Mouse (Mus musculus): ENCODE data around the gene Acap3. TPM values are rescaled to one million over a fixed set of nuclear protein-coding genes. Genes with fewer than 3 reads are reported as not detected.

The Acap3 gene
- polyA plus RNA-seq, 1 experiment from 2014 or later: 18.6 TPM

- 92% methylated on average over 6 of the region's 6 CpGs for WGBS
- Histone ChIP-seq H3K9ac (replicated peaks; ENCODE audit: low read length) (no peak overlapping the region), H3K27me3 (ENCODE audit: control insufficient read depth, insufficient read depth, low read length) (no peaks in the 10 kb centered on the region), H3K27ac (replicated peaks; ENCODE audit: low read depth, low read length) (no peak overlapping the region), H3K9me3 (replicated peaks; ENCODE audit: control insufficient read depth, low read length) (no peaks in the 10 kb centered on the region), H3K4me1 (ENCODE audit: control insufficient read depth, insufficient read depth, low read length) (no peaks in the 10 kb centered on the region), H3K4me2 (ENCODE audit: low read depth, low read length) (no peak overlapping the region), H3K4me3 (ENCODE audit: low read depth, low read length) (no peak overlapping the region), H3K36me3 (replicated peaks; ENCODE audit: control insufficient read depth, insufficient read depth, low read depth, low read length) (peaks cover 9% of the 10 kb centered on the region)
- ATAC-seq (replicated peaks; ENCODE audit: insufficient number of reproducible peaks, low FRiP score, low TSS enrichment, low read depth) (no peak), DNase-seq (ENCODE audit: low spot score) (no peak)
Measured at GRCm38 (mm10) chr4:155955491-155955890, 63.9 kb downstream of the Acap3 start.

Small RNA genes within 50 kb of the gene (microRNA-seq; reads per million reads assigned to microRNA genes)
- not detected for gene Gm22991 (ENCODE audit: borderline number of aligned reads)

Other genes starting within 250 kb of the Acap3 start
- not detected in 2 replicates for gene Gm10563, start 246.4 kb upstream of the Acap3 start, polyA plus RNA-seq (2014; fragmentation: Nextera tagmentation; extraction: Ambion mirVana)
- 6.3 and 8.7 TPM in 2 replicates for gene Mmp23, start 238.4 kb upstream of the Acap3 start, polyA plus RNA-seq (2014; fragmentation: Nextera tagmentation; extraction: Ambion mirVana)
- gene Mib2, start 222.6 kb upstream of the Acap3 start, polyA plus RNA-seq (2014; fragmentation: Nextera tagmentation; extraction: Ambion mirVana): 11.0 and 11.8 TPM in 2 replicates
- 2.1 TPM in 2 replicates for gene Fndc10, start 197.5 kb upstream of the Acap3 start, polyA plus RNA-seq (2014; fragmentation: Nextera tagmentation; extraction: Ambion mirVana)
- gene Ssu72, start 187.0 kb upstream of the Acap3 start, polyA plus RNA-seq (2014; fragmentation: Nextera tagmentation; extraction: Ambion mirVana): 147 and 151 TPM in 2 replicates
- 0.56 and 0.70 TPM in 2 replicates for gene Tmem240, start 157.0 kb upstream of the Acap3 start, polyA plus RNA-seq (2014; fragmentation: Nextera tagmentation; extraction: Ambion mirVana)
- 79.0 and 87.2 TPM in 2 replicates for gene Atad3a, start 130.7 kb upstream of the Acap3 start, polyA plus RNA-seq (2014; fragmentation: Nextera tagmentation; extraction: Ambion mirVana)
- 4.7 and 5.9 TPM in 2 replicates for gene Vwa1, start 117.1 kb upstream of the Acap3 start, polyA plus RNA-seq (2014; fragmentation: Nextera tagmentation; extraction: Ambion mirVana)
- gene Tmem88b, start 105.9 kb upstream of the Acap3 start, polyA plus RNA-seq (2014; fragmentation: Nextera tagmentation; extraction: Ambion mirVana): 0.18 and 0.26 TPM in 2 replicates
- not detected in 2 replicates for gene Ankrd65, start 101.4 kb upstream of the Acap3 start, polyA plus RNA-seq (2014; fragmentation: Nextera tagmentation; extraction: Ambion mirVana)
- 250 and 256 TPM in 2 replicates for gene Mrpl20, start 88.9 kb upstream of the Acap3 start, polyA plus RNA-seq (2014; fragmentation: Nextera tagmentation; extraction: Ambion mirVana)
- 170 and 173 TPM in 2 replicates for gene Ccnl2, start 79.3 kb upstream of the Acap3 start, polyA plus RNA-seq (2014; fragmentation: Nextera tagmentation; extraction: Ambion mirVana)
- gene Aurkaip1, start 60.5 kb upstream of the Acap3 start, polyA plus RNA-seq (2014; fragmentation: Nextera tagmentation; extraction: Ambion mirVana): 121 and 123 TPM in 2 replicates
- gene Mxra8, start 52.1 kb upstream of the Acap3 start, polyA plus RNA-seq (2014; fragmentation: Nextera tagmentation; extraction: Ambion mirVana): 34.4 and 38.2 TPM in 2 replicates
- 6.8 and 7.7 TPM in 2 replicates for gene Dvl1, start 44.4 kb upstream of the Acap3 start, polyA plus RNA-seq (2014; fragmentation: Nextera tagmentation; extraction: Ambion mirVana)
- 0.15 and 0.27 TPM in 2 replicates for gene Tas1r3, start 28.5 kb upstream of the Acap3 start, polyA plus RNA-seq (2014; fragmentation: Nextera tagmentation; extraction: Ambion mirVana)
- gene Cptp, start 22.4 kb upstream of the Acap3 start, polyA plus RNA-seq (2014; fragmentation: Nextera tagmentation; extraction: Ambion mirVana): 18.3 and 21.1 TPM in 2 replicates
- gene Ints11, start 22.3 kb upstream of the Acap3 start, polyA plus RNA-seq (2014; fragmentation: Nextera tagmentation; extraction: Ambion mirVana): 92.8 and 93.0 TPM in 2 replicates
- 35.6 and 39.3 TPM in 2 replicates for gene Pusl1, start within 50 bp of the Acap3 start, polyA plus RNA-seq (2014; fragmentation: Nextera tagmentation; extraction: Ambion mirVana)
- 158 and 161 TPM in 2 replicates for gene Ube2j2, start 52.0 kb downstream of the Acap3 start, polyA plus RNA-seq (2014; fragmentation: Nextera tagmentation; extraction: Ambion mirVana)
- gene C1qtnf12, start 70.5 kb downstream of the Acap3 start, polyA plus RNA-seq (2014; fragmentation: Nextera tagmentation; extraction: Ambion mirVana): 21.2 and 26.8 TPM in 2 replicates
- gene B3galt6, start 100.8 kb downstream of the Acap3 start, polyA plus RNA-seq (2014; fragmentation: Nextera tagmentation; extraction: Ambion mirVana): 17.8 and 18.9 TPM in 2 replicates
- 137 and 150 TPM in 2 replicates for gene Sdf4, start 101.0 kb downstream of the Acap3 start, polyA plus RNA-seq (2014; fragmentation: Nextera tagmentation; extraction: Ambion mirVana)
- gene Tnfrsf4, start 122.0 kb downstream of the Acap3 start, polyA plus RNA-seq (2014; fragmentation: Nextera tagmentation; extraction: Ambion mirVana): 0.21 and 0.34 TPM in 2 replicates
- 0.38 and 0.55 TPM in 2 replicates for gene Tnfrsf18, start 134.3 kb downstream of the Acap3 start, polyA plus RNA-seq (2014; fragmentation: Nextera tagmentation; extraction: Ambion mirVana)
- 0.38 and 0.78 TPM in 2 replicates for gene Ttll10, start 167.6 kb downstream of the Acap3 start, polyA plus RNA-seq (2014; fragmentation: Nextera tagmentation; extraction: Ambion mirVana)
- 47.4 and 48.7 TPM in 2 replicates for gene 9430015G10Rik, start 218.2 kb downstream of the Acap3 start, polyA plus RNA-seq (2014; fragmentation: Nextera tagmentation; extraction: Ambion mirVana)
- 0.38 and 0.43 TPM in 2 replicates for gene Rnf223, start 238.7 kb downstream of the Acap3 start, polyA plus RNA-seq (2014; fragmentation: Nextera tagmentation; extraction: Ambion mirVana)

Measured in embryonic facial prominence, embryonic 11.5 days (tissue).